Mouse (Mus musculus) spleen, adult 2 months (tissue): ENCODE data around the gene Plaur.

Experiments
- CTCF ChIP-seq: fragments of 200-500 bp; IDR thresholded peaks from 2 replicates; pipeline ENCODE4 v1.5.1; 2011; ENCODE audit warnings: mild to moderate bottlenecking, inconsistent platforms; ENCODE audit not compliant: insufficient read depth, insufficient read length, insufficient replicate concordance; ENCODE audit errors: extremely low read depth
- POLR2A ChIP-seq: fragments of 200-500 bp; IDR thresholded peaks from 2 replicates; pipeline ENCODE4 v1.6.1; 2011; ENCODE audit warnings: low read depth, low read length, inconsistent platforms

DNA sequence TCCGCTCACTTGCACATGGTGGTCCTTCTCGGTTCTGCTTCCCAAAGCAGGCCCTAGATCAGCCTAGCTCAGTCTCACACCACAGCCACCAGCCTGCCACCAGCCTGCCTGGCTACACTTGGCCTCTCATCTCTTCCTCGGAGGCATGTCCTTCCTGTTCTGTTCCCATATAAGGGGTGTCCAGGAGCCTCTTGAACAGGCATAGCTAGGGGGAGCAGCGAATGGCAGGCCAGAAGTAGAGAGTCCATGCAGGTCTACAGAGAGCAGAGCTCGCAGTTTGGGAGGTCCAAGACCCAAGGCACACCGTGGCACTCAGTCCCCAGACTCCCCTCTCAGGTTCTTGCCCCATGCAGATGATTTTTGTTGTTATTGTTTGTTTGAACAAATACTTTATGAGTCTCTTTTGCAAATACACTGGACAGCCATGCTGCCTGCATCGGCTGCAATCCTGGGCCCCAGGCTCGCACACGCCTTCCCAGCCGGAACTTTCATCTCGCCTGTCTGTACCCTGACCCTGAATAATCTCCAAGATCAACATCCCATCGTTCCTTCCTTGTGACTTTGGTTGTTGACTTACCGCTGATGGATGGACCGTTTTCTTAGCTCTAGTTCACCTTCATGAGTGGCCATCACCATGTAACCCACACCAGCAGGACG, 39.0 kb upstream of the Plaur start:
- TF ChIP-seq CTCF (no peak), POLR2A (no peak)
